Mouse (Mus musculus): Measurements from ENCODE around the gene Armh2. TPM values are rescaled to one million over a fixed set of nuclear protein-coding genes. Genes with fewer than 3 reads are reported as not detected.

Gene Armh2
- total and polyA plus RNA-seq, 3 experiments = 0.19 TPM; not detected in 2

DNA sequence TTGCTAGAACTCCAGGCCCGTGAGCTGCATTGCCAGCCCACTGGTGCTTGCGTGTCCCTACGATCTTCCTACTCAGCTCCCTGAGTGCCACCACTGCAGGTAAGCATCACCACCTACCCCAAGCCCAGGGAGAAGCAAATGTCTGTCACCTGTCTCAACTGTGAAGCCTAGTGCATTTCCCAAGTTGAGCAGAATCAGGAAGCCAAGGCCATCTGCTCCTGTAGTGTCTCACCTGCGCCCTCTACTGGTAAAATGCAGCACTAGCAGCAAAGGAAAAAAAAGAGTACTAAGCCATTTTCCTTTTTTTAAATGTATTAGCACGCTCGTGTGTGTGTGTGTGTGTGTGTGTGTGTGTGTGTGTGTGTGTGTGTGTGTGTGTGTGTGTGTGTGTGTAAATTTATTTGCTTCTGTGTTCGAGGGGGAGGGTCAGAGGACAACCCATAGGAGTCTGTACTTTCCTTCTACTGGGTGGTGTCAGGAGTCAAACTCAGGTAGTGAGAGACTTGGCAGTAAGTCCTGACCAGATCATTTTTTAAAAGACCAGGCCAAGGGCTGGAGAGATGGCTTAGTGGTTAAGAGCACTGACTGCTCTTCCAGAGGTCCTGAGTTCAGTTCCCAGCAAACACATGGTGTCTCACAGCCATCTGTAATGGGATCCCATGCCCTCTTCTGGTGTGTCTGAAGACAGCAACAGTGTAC is 35.3 kb downstream of the Armh2 start (continued):
- TF ChIP-seq HCFC1 (IDR thresholded peaks at IDR 0.05; ENCODE audit: low read depth, low read length) (no peak), USF1 (IDR thresholded peaks at IDR 0.05; ENCODE audit: low read depth, low read length) (no peak), ZNF384 (IDR thresholded peaks at IDR 0.05; ENCODE audit: low read depth, low read length) (peak; percentile 90), RAD21 (IDR thresholded peaks at IDR 0.05; ENCODE audit: low read depth, low read length) (peak; percentile 75), MAX (IDR thresholded peaks at IDR 0.05; ENCODE audit: low read length) (no peak), SIN3A (IDR thresholded peaks at IDR 0.05; ENCODE audit: low read length) (peak; percentile 20; the same call in 1 of the 2 replicates), CHD1 (IDR thresholded peaks at IDR 0.05; ENCODE audit: low read depth, low read length) (no peak), POLR2A (IDR thresholded peaks at IDR 0.05; ENCODE audit: control insufficient read depth in 1 of 2, insufficient read depth in 1 of 2, low read depth in 1 of 2, low read length in 2 of 2, poor library complexity in 1 of 2) (no peak), CTCF (IDR thresholded peaks at IDR 0.05 in 2 of 3, conservative IDR thresholded peaks at IDR 0.05 in 1 of 3; ENCODE audit: control insufficient read depth in 1 of 3, insufficient read depth in 1 of 3, low read depth in 2 of 3, low read length in 3 of 3, poor library complexity in 1 of 3, severe bottlenecking in 1 of 3) (peak; percentile 80 to 93 (median 88))

DNA sequence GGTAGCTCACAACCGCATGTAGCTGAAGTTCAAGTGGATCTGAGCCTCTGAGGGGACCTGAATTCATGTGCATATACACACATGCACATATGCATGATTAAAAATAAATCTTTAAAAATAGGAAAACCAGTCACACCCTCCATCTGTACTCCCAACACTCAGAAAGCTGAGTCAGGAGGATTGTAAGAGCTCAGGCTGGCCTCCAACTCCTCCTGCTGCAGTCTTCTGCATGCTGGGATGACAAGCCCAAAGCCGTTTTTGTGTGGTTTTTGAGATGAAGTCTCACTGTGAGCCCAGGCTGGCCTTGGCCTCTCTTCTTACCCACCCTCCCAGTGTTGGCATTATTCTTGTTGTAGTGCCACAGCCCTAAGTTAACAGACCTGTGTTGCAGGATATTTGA is 37.0 kb downstream of the Armh2 start:
- no peak overlapping the region for H3K4me3 ChIP-seq (ENCODE audit: control insufficient read depth in 1 of 2, insufficient read depth in 1 of 2, low read depth in 2 of 2, low read length in 2 of 2)
- no peaks in the 10 kb centered on the region for H3K79me2 ChIP-seq (ENCODE audit: control insufficient read depth, insufficient read depth, low read length, poor library complexity)
- no peaks in the 10 kb centered on the region; a peak in 1 of 4 replicates for H3K27me3 ChIP-seq (ENCODE audit: control insufficient read depth in 1 of 2, insufficient read depth in 2 of 2, low read length in 2 of 2)
- H3K36me3 ChIP-seq (ENCODE audit: control insufficient read depth in 1 of 2, insufficient read depth in 2 of 2, low read length in 2 of 2) = peaks cover 0 to 2% of the 10 kb centered on the region in 2 experiments; a peak in 1 of 4 replicates
- no peak for DNase-seq (ENCODE audit: low read depth, low spot score)
- peaks cover 3 to 4% of the 10 kb centered on the region in 2 experiments; a peak in 2 of 4 replicates for H3K4me1 ChIP-seq (ENCODE audit: control insufficient read depth in 1 of 2, insufficient read depth in 2 of 2, low read length in 2 of 2)
- TF ChIP-seq MYB (IDR thresholded peaks at IDR 0.05; ENCODE audit: low read depth, low read length) (no peak), MAZ (IDR thresholded peaks at IDR 0.05; ENCODE audit: low read depth, low read length) (no peak), ZC3H11A (IDR thresholded peaks at IDR 0.05; ENCODE audit: low read depth, low read length) (no peak), NELFE (IDR thresholded peaks at IDR 0.05; ENCODE audit: low read depth, low read length) (no peak), JUND (IDR thresholded peaks at IDR 0.05; ENCODE audit: low read depth, low read length) (no peak), UBTF (IDR thresholded peaks at IDR 0.05; ENCODE audit: borderline replicate concordance, insufficient read depth, low read depth, low read length) (no peak)
- no peak overlapping the region for H3K27ac ChIP-seq (ENCODE audit: control insufficient read depth, low read depth, low read length)
- no peaks in the 10 kb centered on the region for H3K9me3 ChIP-seq (replicated peaks; ENCODE audit: insufficient read depth, low read length)
- no peak overlapping the region for H3K9ac ChIP-seq (ENCODE audit: control insufficient read depth, low read depth, low read length, poor library complexity, severe bottlenecking)

DNA sequence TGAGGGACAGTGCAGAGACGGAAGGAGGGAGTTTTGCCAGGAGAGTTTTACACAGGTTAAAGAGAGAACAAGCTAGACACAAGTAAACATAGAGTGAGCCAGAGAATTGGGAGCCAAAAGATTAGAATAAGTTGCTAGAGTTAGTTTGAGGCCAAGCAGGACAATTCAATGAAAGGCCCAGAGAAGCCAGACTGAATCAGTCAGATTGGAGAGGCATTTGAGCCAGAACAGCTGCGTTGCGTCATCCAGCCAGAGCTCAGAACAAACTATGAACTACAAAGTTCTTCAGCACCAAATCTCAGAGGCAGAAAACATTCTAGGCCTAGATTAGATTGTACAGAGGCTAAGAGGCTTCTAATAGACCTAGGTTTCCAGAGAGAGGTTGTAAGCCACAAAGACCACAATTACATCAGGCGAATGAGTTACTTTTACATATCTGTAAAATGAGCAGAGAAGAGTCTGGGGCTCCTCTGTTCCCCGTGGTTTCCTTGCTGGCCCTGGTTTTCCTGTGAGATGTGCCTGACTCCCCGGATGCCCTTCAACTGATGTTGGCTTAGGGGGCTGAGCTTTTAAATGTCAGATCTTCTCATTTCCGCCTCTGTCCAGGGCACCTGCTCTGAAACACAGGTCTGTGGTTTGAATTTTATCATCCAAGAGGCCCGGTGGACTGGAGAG is 37.8 kb downstream of the Armh2 start:
- no peaks in the 10 kb centered on the region for H3K79me2 ChIP-seq (ENCODE audit: control insufficient read depth, insufficient read depth, low read length, poor library complexity)
- H3K4me3 ChIP-seq (ENCODE audit: control insufficient read depth in 1 of 2, insufficient read depth in 1 of 2, low read depth in 2 of 2, low read length in 2 of 2) = no peak overlapping the region
- H3K9me3 ChIP-seq (replicated peaks; ENCODE audit: insufficient read depth, low read length) = no peaks in the 10 kb centered on the region
- no peaks in the 10 kb centered on the region; a peak in 1 of 4 replicates for H3K27me3 ChIP-seq (ENCODE audit: control insufficient read depth in 1 of 2, insufficient read depth in 2 of 2, low read length in 2 of 2)
- no peak overlapping the region for H3K9ac ChIP-seq (ENCODE audit: control insufficient read depth, low read depth, low read length, poor library complexity, severe bottlenecking)
- peaks cover 0 to 2% of the 10 kb centered on the region in 2 experiments; a peak in 1 of 4 replicates for H3K36me3 ChIP-seq (ENCODE audit: control insufficient read depth in 1 of 2, insufficient read depth in 2 of 2, low read length in 2 of 2)
- H3K4me1 ChIP-seq (ENCODE audit: control insufficient read depth in 1 of 2, insufficient read depth in 2 of 2, low read length in 2 of 2) = peaks cover 3 to 4% of the 10 kb centered on the region in 2 experiments; a peak in 2 of 4 replicates
- DNase-seq (ENCODE audit: low read depth, low spot score) = no peak
- H3K27ac ChIP-seq (ENCODE audit: control insufficient read depth, low read depth, low read length) = no peak overlapping the region
- TF ChIP-seq MAZ (IDR thresholded peaks at IDR 0.05; ENCODE audit: low read depth, low read length) (no peak), ELF1 (IDR thresholded peaks at IDR 0.05; ENCODE audit: low read depth, low read length) (no peak), E2F4 (IDR thresholded peaks at IDR 0.05; ENCODE audit: borderline replicate concordance, low read depth, low read length) (no peak), CHD1 (IDR thresholded peaks at IDR 0.05; ENCODE audit: low read depth, low read length) (no peak), MAX (IDR thresholded peaks at IDR 0.05; ENCODE audit: low read length) (no peak), TCF12 (IDR thresholded peaks at IDR 0.05; ENCODE audit: low read depth, low read length) (no peak), GATA1 (IDR thresholded peaks at IDR 0.05; ENCODE audit: low read depth, low read length) (no peak), USF2 (IDR thresholded peaks at IDR 0.05; ENCODE audit: borderline replicate concordance in 1 of 2, insufficient read depth in 1 of 2, low read depth in 1 of 2, low read length in 2 of 2) (no peak), TBP (IDR thresholded peaks at IDR 0.05; ENCODE audit: low read depth, low read length) (no peak), ETS1 (IDR thresholded peaks at IDR 0.05; ENCODE audit: low read depth, low read length) (no peak), ZNF384 (IDR thresholded peaks at IDR 0.05; ENCODE audit: low read depth, low read length) (no peak), MYC (IDR thresholded peaks at IDR 0.05; ENCODE audit: low read depth, low read length) (no peak), ZMIZ1 (IDR thresholded peaks at IDR 0.05; ENCODE audit: low read depth, low read length) (no peak), BHLHE40 (IDR thresholded peaks at IDR 0.05; ENCODE audit: borderline replicate concordance, low read depth, low read length) (no peak), POLR2AphosphoS5 (IDR thresholded peaks at IDR 0.05; ENCODE audit: borderline replicate concordance, low read depth, low read length) (no peak), SIN3A (IDR thresholded peaks at IDR 0.05; ENCODE audit: low read length) (no peak), KAT2A (conservative IDR thresholded peaks at IDR 0.05; ENCODE audit: low read depth, low read length) (no peak)
